Mouse (Mus musculus) MEL (cell line): Measurements from ENCODE around the gene Ubash3b.

Experiments
- BHLHE40 ChIP-seq: IDR thresholded peaks from 2 replicates; pipeline ENCODE4 v1.6.1; 2012; ENCODE audit warnings: low read depth, mild to moderate bottlenecking, inconsistent platforms, low read length, improper control_type of control experiment, borderline replicate concordance
- CHD2 ChIP-seq: IDR thresholded peaks from 2 replicates; pipeline ENCODE4 v1.6.1; 2011; ENCODE audit warnings: low read length, improper control_type of control experiment
- CTCF ChIP-seq, 3 experiments: IDR thresholded peaks in 2 of 3; conservative IDR thresholded peaks in 1 of 3; 2 replicates each; pipeline ENCODE4 v1.5.1; 2011 to 2012; ENCODE audit warnings: low read length in 3 of 3, low read depth in 2 of 3, mild to moderate bottlenecking in 2 of 3, improper control_type of control experiment in 1 of 3, inconsistent platforms in 1 of 3, mixed read lengths in 1 of 3, moderate library complexity in 1 of 3; ENCODE audit not compliant: control insufficient read depth in 1 of 3, insufficient read depth in 1 of 3, poor library complexity in 1 of 3, severe bottlenecking in 1 of 3
- ELF1 ChIP-seq: IDR thresholded peaks from 2 replicates; pipeline ENCODE4 v1.6.1; 2014; ENCODE audit warnings: low read depth, mild to moderate bottlenecking, inconsistent platforms, low read length, improper control_type of control experiment, moderate library complexity
- EP300 ChIP-seq, 2 experiments: IDR thresholded peaks; 2 replicates each; pipeline ENCODE4 v1.6.1; 2011; ENCODE audit warnings: improper control_type of control experiment in 2 of 2, low read length in 2 of 2, low read depth in 1 of 2, mild to moderate bottlenecking in 1 of 2
- GABPA ChIP-seq: IDR thresholded peaks from 2 replicates; pipeline ENCODE4 v1.6.1; 2012; ENCODE audit warnings: low read depth, mild to moderate bottlenecking, inconsistent platforms, low read length, improper control_type of control experiment, moderate library complexity
- UBTF ChIP-seq: IDR thresholded peaks from 2 replicates; pipeline ENCODE4 v1.6.1; 2012; ENCODE audit warnings: low read depth, mild to moderate bottlenecking, inconsistent platforms, low read length, improper control_type of control experiment, moderate library complexity, borderline replicate concordance; ENCODE audit not compliant: insufficient read depth
- ZNF384 ChIP-seq: IDR thresholded peaks from 2 replicates; pipeline ENCODE4 v1.6.1; 2012; ENCODE audit warnings: low read depth, mild to moderate bottlenecking, inconsistent platforms, low read length, improper control_type of control experiment

- TF ChIP-seq ELF1 = no peak
- TF ChIP-seq ZNF384 = no peak
- no peak for TF ChIP-seq EP300 (IDR thresholded peaks at IDR 0.05; ENCODE audit: low read depth in 1 of 2, low read length in 2 of 2)
- TF ChIP-seq GABPA = no peak
- TF ChIP-seq UBTF = no peak
- no peak for TF ChIP-seq BHLHE40
- no peak for TF ChIP-seq CHD2
- TF ChIP-seq CTCF (IDR thresholded peaks at IDR 0.05 in 2 of 3, conservative IDR thresholded peaks at IDR 0.05 in 1 of 3; ENCODE audit: control insufficient read depth in 1 of 3, insufficient read depth in 1 of 3, low read depth in 2 of 3, low read length in 3 of 3, poor library complexity in 1 of 3, severe bottlenecking in 1 of 3) = no peak
Measured at GRCm38 (mm10) chr9:41060617-41061016, 100.9 kb downstream of the Ubash3b start.
